Mouse (Mus musculus) embryo, embryonic 11 days (tissue): Measurements from ENCODE around the gene Abcg1.
A peak's percentile ranks its signal among the peaks of the same experiment; 100 is the strongest.

Experiments
- DNase-seq: peaks from one replicate; pipeline ENCODE4 v3.0.0-alpha.2; 2015

Gene Abcg1

GRCm38 (mm10) chr17:31082296-31083078, 25.0 kb downstream of the Abcg1 start:
- no peak for DNase-seq

GRCm38 (mm10) chr17:31085519-31085918, 28.0 kb downstream of the Abcg1 start:
- DNase-seq, result no peak

GRCm38 (mm10) chr17:31086196-31086595, 28.7 kb downstream of the Abcg1 start:
- no peak for DNase-seq

GRCm38 (mm10) chr17:31088711-31089110, 31.2 kb downstream of the Abcg1 start:
- no peak for DNase-seq

- no peak for DNase-seq
These were observed 32.4 kb downstream of the Abcg1 start for GRCm38 (mm10) chr17:31089848-31090247.

GRCm38 (mm10) chr17:31091023-31091735, 33.7 kb downstream of the Abcg1 start:
- no peak for DNase-seq

- no peak for DNase-seq
These were observed 37.3 kb downstream of the Abcg1 start for GRCm38 (mm10) chr17:31094781-31095180.

- no peak for DNase-seq
These were observed 38.1 kb downstream of the Abcg1 start for GRCm38 (mm10) chr17:31095570-31095969.

- no peak for DNase-seq
These were observed 39.4 kb downstream of the Abcg1 start for GRCm38 (mm10) chr17:31096893-31097292.

- DNase-seq, result no peak
These were observed 41.3 kb downstream of the Abcg1 start for GRCm38 (mm10) chr17:31098788-31099187.

GRCm38 (mm10) chr17:31103007-31103570, 45.6 kb downstream of the Abcg1 start:
- DNase-seq, result no peak

- no peak for DNase-seq
These were observed 46.3 kb downstream of the Abcg1 start for GRCm38 (mm10) chr17:31103823-31104222.

GRCm38 (mm10) chr17:31108388-31108787, 50.9 kb downstream of the Abcg1 start:
- no peak for DNase-seq

GRCm38 (mm10) chr17:31113191-31113856, 55.8 kb downstream of the Abcg1 start:
- DNase-seq, result peak; percentile 57

GRCm38 (mm10) chr17:31116063-31116462, 58.6 kb downstream of the Abcg1 start:
- DNase-seq, result no peak

GRCm38 (mm10) chr17:31117946-31118345, 60.5 kb downstream of the Abcg1 start:
- DNase-seq, result no peak

- peak; percentile 83 for DNase-seq
These were observed 62.0 kb downstream of the Abcg1 start for GRCm38 (mm10) chr17:31119429-31119828.

- DNase-seq, result peak; percentile 81
These were observed 64.5 kb downstream of the Abcg1 start for GRCm38 (mm10) chr17:31121975-31122374.

GRCm38 (mm10) chr17:31125548-31126266, 68.2 kb downstream of the Abcg1 start:
- DNase-seq, result peak; percentile 49

- DNase-seq, result no peak
These were observed 71.3 kb downstream of the Abcg1 start for GRCm38 (mm10) chr17:31128708-31129318.

GRCm38 (mm10) chr17:31129452-31129851, 72.0 kb downstream of the Abcg1 start, which contains the start of gene Tff3:
Gene Tff3, minus strand, starts transcription at chr17:31129646.
- DNase-seq, result peak; percentile 43

- DNase-seq, result no peak
These were observed 73.9 kb downstream of the Abcg1 start for GRCm38 (mm10) chr17:31131269-31131821.
